Mouse (Mus musculus): ENCODE measurements around the gene Zfp551. TPM values are rescaled to one million over a fixed set of nuclear protein-coding genes. Genes with fewer than 3 reads are reported as not detected.

Zfp551 gene
- 6.6 and 6.8 TPM in 2 replicates for polyA plus RNA-seq (2015; fragmentation: Nextera tagmentation; extraction: Ambion mirVana)

- Histone ChIP-seq H3K9ac (peak within 1 kb of the TSS; percentile 83), H3K27me3 (no peaks in the 10 kb centered on the region), H3K27ac (replicated peaks) (no peak within 1 kb of the TSS), H3K4me3 (peak within 1 kb of the TSS; percentile 60), H3K36me3 (peaks cover 31% of the 10 kb centered on the region), H3K9me3 (0 out of 2 replicates have a peak, but pooled peaks cover 16% of the 10 kb centered on the region), H3K4me1 (replicated peaks) (peaks cover 18% of the 10 kb centered on the region), H3K4me2 (peak within 1 kb of the TSS; percentile 60)
- WGBS = 1% methylated on average over 27 of the region's 27 CpGs
- ATAC-seq (ENCODE audit: low read depth) = peak; percentile 96
These were observed at the start of gene Zfp551 for GRCm38 (mm10) chr7:12422245-12422849. Gene Zfp551 (minus strand): TSS chr7:12422751.

- H3K4me2 ChIP-seq = peak overlapping the region; percentile 60
- peak; percentile 43; the same call in 1 of the 2 replicates for ATAC-seq (ENCODE audit: low read depth)
- peaks cover 26% of the 10 kb centered on the region for H3K36me3 ChIP-seq
- H3K4me3 ChIP-seq = peak overlapping the region; percentile 60
- H3K27ac ChIP-seq (replicated peaks) = no peak overlapping the region
- 0 out of 2 replicates have a peak, but pooled peaks cover 16% of the 10 kb centered on the region for H3K9me3 ChIP-seq
- no peaks in the 10 kb centered on the region for H3K27me3 ChIP-seq
- peaks cover 18% of the 10 kb centered on the region for H3K4me1 ChIP-seq (replicated peaks)
- WGBS = 60% methylated on average over 3 of the region's 3 CpGs
- H3K9ac ChIP-seq = no peak overlapping the region
These were observed 304 bp upstream of the Zfp551 start for GRCm38 (mm10) chr7:12422855-12423254.

DNA sequence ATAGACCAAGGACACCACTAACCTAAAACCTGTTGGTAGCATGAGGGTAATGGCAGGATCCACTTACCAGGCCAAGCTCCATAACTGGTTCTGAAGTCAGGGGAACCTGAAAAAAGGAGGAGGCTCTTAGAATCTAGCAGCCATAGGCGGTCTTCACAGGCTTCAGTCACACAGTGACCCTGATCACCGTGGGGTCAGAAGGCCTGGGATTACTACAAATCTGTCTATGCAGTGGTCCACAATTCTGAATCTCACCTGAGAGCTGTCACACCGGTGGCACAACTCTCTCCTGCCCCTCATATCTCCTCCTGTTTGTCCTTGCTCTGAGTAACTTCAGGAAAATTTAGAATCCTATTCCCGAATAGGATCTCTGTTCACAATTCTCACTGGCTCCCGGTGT, 810 bp downstream of the Zfp551 start:
- peak; percentile 24 for ATAC-seq (ENCODE audit: low read depth)
- Histone ChIP-seq H3K4me2 (peak overlapping the region; percentile 60), H3K4me3 (peak overlapping the region; percentile 60), H3K27ac (replicated peaks) (no peak overlapping the region), H3K36me3 (peaks cover 37% of the 10 kb centered on the region), H3K9me3 (0 out of 2 replicates have a peak, but pooled peaks cover 16% of the 10 kb centered on the region), H3K4me1 (replicated peaks) (peaks cover 18% of the 10 kb centered on the region), H3K27me3 (no peaks in the 10 kb centered on the region), H3K9ac (peak overlapping the region; percentile 83)
- WGBS = 60% methylated on average over 5 of the region's 5 CpGs

- Histone ChIP-seq H3K4me2 (no peak within 1 kb of the TSS), H3K9ac (no peak within 1 kb of the TSS), H3K27ac (replicated peaks) (no peak within 1 kb of the TSS), H3K4me1 (replicated peaks) (no peaks in the 10 kb centered on the region), H3K4me3 (no peak within 1 kb of the TSS), H3K27me3 (no peaks in the 10 kb centered on the region), H3K36me3 (no peaks in the 10 kb centered on the region), H3K9me3 (peaks cover 12% of the 10 kb centered on the region; the same call in 1 of the 2 replicates)
- 67% methylated on average over 1 of the region's 1 CpGs for WGBS
- no peak for ATAC-seq (ENCODE audit: low read depth)
These were observed 53.4 kb downstream of the Zfp551 start, which contains the start of gene Vmn1r84 for GRCm38 (mm10) chr7:12369173-12369572. Gene Vmn1r84 (minus strand): TSS chr7:12369273.

Other genes with a start within 250 kb of the Zfp551 start
- gene Vmn1r80, start 233.5 kb downstream of the Zfp551 start, polyA plus RNA-seq (2015; fragmentation: Nextera tagmentation; extraction: Ambion mirVana) = not detected in 2 replicates
- gene Vmn1r81, start 154.5 kb downstream of the Zfp551 start, polyA plus RNA-seq (2015; fragmentation: Nextera tagmentation; extraction: Ambion mirVana) = not detected in 2 replicates
- not detected in 2 replicates for gene Vmn1r82, start 122.3 kb downstream of the Zfp551 start, polyA plus RNA-seq (2015; fragmentation: Nextera tagmentation; extraction: Ambion mirVana)
- gene Vmn1r83, start 93.3 kb downstream of the Zfp551 start, polyA plus RNA-seq (2015; fragmentation: Nextera tagmentation; extraction: Ambion mirVana) = not detected in 2 replicates
- not detected in 2 replicates for gene Vmn1r84, start 53.5 kb downstream of the Zfp551 start, polyA plus RNA-seq (2015; fragmentation: Nextera tagmentation; extraction: Ambion mirVana)
- 42.3 and 43.9 TPM in 2 replicates for gene Zfp606, start 55.5 kb upstream of the Zfp551 start, polyA plus RNA-seq (2015; fragmentation: Nextera tagmentation; extraction: Ambion mirVana)
- not detected in 2 replicates for gene 2900092C05Rik, start 89.8 kb upstream of the Zfp551 start, polyA plus RNA-seq (2015; fragmentation: Nextera tagmentation; extraction: Ambion mirVana)
- gene Vmn2r53, start 186.0 kb upstream of the Zfp551 start, polyA plus RNA-seq (2015; fragmentation: Nextera tagmentation; extraction: Ambion mirVana) = not detected in 2 replicates
- not detected in 2 replicates for gene Vmn2r54, start 217.6 kb upstream of the Zfp551 start, polyA plus RNA-seq (2015; fragmentation: Nextera tagmentation; extraction: Ambion mirVana)